Mouse (Mus musculus) limb, embryonic 10.5 days (tissue): ENCODE results near the gene Aff1. TPM values are rescaled to one million over a fixed set of nuclear protein-coding genes. Genes with fewer than 3 reads are reported as not detected.
A peak's percentile ranks its signal among the peaks of the same experiment; 100 is the strongest.

Experiments used
- DNase-seq: peaks from one replicate; pipeline ENCODE4 v3.0.0-alpha.2; 2017; ENCODE audit warnings: low spot score
- H3K27ac ChIP-seq: fragments of 300-500 bp; sonication (generic); 2 replicates; pipeline ENCODE4 v1.5.1; 2016; ENCODE audit warnings: mild to moderate bottlenecking
- H3K27me3 ChIP-seq: fragments of 300-500 bp; sonication (generic); 2 replicates; pipeline ENCODE4 v1.6.1; 2016; ENCODE audit warnings: low read depth, mild to moderate bottlenecking; ENCODE audit not compliant: poor library complexity, severe bottlenecking
- H3K36me3 ChIP-seq: fragments of 300-500 bp; sonication (generic); 2 replicates; pipeline ENCODE4 v1.6.1; 2016; ENCODE audit warnings: mild to moderate bottlenecking, moderate library complexity
- H3K4me1 ChIP-seq: fragments of 300-500 bp; sonication (generic); 2 replicates; pipeline ENCODE4 v1.6.1; 2016
- H3K4me3 ChIP-seq: fragments of 300-500 bp; sonication (generic); 2 replicates; pipeline ENCODE4 v1.5.1; 2016; ENCODE audit warnings: mild to moderate bottlenecking, moderate library complexity
- H3K9me3 ChIP-seq: fragments of 300-500 bp; sonication (generic); replicated peaks from 2 replicates; pipeline ENCODE4 v1.6.1; 2016; ENCODE audit warnings: mild to moderate bottlenecking
- WGBS: fragments of 180-500 bp; shearing (Covaris S2); methylation state at CpG from one replicate; pipeline ENCODE4 v1.1.7; 2016; 5-methylcytosine and 5-hydroxymethylcytosine counted together
- polyA plus RNA-seq: library from polyadenylated mRNA; unstranded; fragments of >200 nt; fragmentation: Nextera tagmentation; extraction: Ambion mirVana; gene quantifications from 2 replicates; pipeline ENCODE4 v1.2.1, GENCODE M21; 2016

Gene Aff1
- polyA plus RNA-seq, 1 experiment from 2014 or later = 4.6 TPM

DNA sequence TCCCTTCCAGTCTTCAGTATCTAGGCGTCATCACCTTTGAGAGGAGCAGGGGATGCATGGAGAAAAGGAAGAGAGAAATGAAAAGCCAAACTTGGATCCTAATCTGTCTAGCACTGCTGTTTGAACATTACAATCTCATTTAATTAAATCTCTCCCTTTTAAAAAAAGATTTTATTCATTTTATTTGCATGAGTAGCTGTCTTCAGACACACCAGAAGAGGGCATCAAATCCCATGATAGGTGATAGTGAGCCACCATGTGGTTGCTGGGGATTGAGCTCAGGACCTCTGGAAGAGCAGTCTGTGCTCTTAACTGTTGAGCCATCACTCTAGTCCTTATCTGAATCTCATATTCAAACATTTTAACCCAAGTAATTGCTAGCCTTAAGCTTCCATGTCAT lies 138.7 kb downstream of the Aff1 start:
- WGBS = 88% methylated on average over 1 of the region's 1 CpGs
- Histone ChIP-seq H3K4me1 (peaks cover 9% of the 10 kb centered on the region), H3K27me3 (no peaks in the 10 kb centered on the region), H3K9me3 (no peaks in the 10 kb centered on the region), H3K36me3 (peaks cover 34% of the 10 kb centered on the region), H3K27ac (no peak overlapping the region), H3K4me3 (no peak overlapping the region)
- no peak for DNase-seq

- no peak overlapping the region for H3K27ac ChIP-seq
- WGBS = 91% methylated on average over 15 of the region's 15 CpGs
Observed at GRCm38 (mm10) chr5:103835471-103836147, 143.4 kb downstream of the Aff1 start.

DNA sequence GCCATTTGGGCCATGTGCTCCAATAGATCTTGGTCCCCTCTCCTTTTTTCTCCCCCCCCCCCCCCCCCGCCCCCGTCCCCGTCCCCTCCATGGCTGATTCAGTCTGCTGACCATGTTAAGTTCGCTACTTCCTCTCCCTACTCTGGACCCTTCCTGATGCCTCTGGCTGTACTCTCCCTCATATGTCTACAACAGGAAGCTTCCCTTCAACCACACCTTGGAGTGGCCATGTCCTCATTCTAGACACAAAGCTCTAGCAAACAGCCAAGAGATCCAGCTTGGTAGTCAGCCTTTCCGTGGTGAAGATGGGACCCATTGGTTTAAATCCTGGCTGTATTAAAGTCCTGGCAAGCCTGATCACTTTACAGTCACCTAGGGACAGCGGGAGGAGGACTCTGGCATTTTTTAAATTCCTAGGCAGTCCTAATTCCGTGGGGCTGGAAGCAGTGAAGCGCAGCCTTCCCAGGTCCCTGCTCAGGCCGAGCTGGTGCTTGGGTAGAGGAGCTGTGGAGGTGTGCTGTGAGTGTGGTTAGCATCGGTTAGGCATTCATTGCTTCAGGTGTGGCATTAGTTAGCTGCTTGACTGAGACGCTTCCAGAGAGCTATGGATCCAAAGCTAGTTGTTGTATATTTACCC lies 144.1 kb downstream of the Aff1 start:
- Histone ChIP-seq H3K27ac (no peak overlapping the region), H3K27me3 (no peaks in the 10 kb centered on the region), H3K9me3 (no peaks in the 10 kb centered on the region), H3K4me3 (no peak overlapping the region), H3K36me3 (peaks cover 15% of the 10 kb centered on the region), H3K4me1 (peaks cover 27% of the 10 kb centered on the region)
- DNase-seq = no peak
- 69% methylated on average over 10 of the region's 11 CpGs for WGBS

More at GRCm38 (mm10) chr5:103835471-103836147, 143.4 kb downstream of the Aff1 start:
- no peaks in the 10 kb centered on the region for H3K9me3 ChIP-seq
- H3K27me3 ChIP-seq = no peaks in the 10 kb centered on the region
- peaks cover 16% of the 10 kb centered on the region for H3K36me3 ChIP-seq
- DNase-seq = no peak
- H3K4me1 ChIP-seq = peaks cover 27% of the 10 kb centered on the region
- H3K4me3 ChIP-seq = no peak overlapping the region

- no peak overlapping the region for H3K27ac ChIP-seq
- peaks cover 23% of the 10 kb centered on the region for H3K36me3 ChIP-seq
- H3K4me3 ChIP-seq = no peak overlapping the region
- H3K27me3 ChIP-seq = no peaks in the 10 kb centered on the region
- no peak for DNase-seq
- peaks cover 23% of the 10 kb centered on the region for H3K4me1 ChIP-seq
- WGBS = 91% methylated on average over 15 of the region's 15 CpGs
- H3K9me3 ChIP-seq = no peaks in the 10 kb centered on the region
Observed at GRCm38 (mm10) chr5:103838550-103839264, 146.5 kb downstream of the Aff1 start.

DNA sequence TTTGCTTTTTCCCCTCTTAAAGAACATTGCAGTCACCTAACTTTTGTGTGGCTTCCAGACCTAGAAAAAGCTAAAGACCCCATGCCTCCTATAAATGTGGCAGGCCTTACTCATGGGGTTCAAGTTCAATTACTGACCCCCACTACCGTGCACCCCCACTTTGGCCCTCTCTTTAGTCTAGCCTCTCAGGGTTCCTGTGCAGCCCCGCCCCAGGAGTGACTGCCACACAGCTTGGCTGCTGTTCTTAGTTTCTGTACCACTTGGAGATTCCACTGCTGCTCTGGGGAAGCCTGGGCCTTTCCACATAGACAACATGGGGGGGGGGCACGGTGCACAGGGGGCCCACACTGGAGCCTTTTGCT lies 147.1 kb downstream of the Aff1 start:
- 88% methylated on average over 3 of the region's 3 CpGs for WGBS
- Histone ChIP-seq H3K36me3 (peaks cover 17% of the 10 kb centered on the region), H3K9me3 (no peaks in the 10 kb centered on the region), H3K27me3 (no peaks in the 10 kb centered on the region), H3K27ac (no peak overlapping the region), H3K4me1 (peaks cover 23% of the 10 kb centered on the region), H3K4me3 (no peak overlapping the region)
- DNase-seq = no peak

DNA sequence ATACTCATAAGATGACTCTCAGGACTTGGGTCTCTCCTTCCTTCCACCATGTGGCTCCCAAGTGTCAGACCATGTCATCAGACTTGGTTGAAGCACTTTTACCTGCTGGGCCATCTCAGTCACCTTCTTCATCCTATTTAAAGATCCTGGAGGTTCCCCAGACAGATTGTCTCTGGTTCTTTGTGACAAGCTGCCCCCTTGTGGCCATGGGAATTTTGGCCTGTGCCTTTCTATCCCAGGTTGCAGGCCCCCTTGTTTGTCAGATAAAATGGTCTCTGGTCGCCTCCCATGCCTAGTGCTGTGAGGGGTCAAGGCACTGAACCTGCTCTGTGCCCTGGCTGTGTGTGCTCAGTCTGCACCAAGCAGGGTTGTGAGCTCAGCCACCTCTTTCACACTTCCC lies 151.8 kb downstream of the Aff1 start:
- peaks cover 32% of the 10 kb centered on the region for H3K4me1 ChIP-seq
- no peaks in the 10 kb centered on the region for H3K9me3 ChIP-seq
- H3K27ac ChIP-seq = no peak overlapping the region; the same call in 1 of the 2 replicates
- no peak overlapping the region for H3K4me3 ChIP-seq
- DNase-seq = peak; percentile 68
- no peaks in the 10 kb centered on the region for H3K27me3 ChIP-seq
- peaks cover 30% of the 10 kb centered on the region for H3K36me3 ChIP-seq
- 39% methylated on average over 1 of the region's 1 CpGs for WGBS

DNA sequence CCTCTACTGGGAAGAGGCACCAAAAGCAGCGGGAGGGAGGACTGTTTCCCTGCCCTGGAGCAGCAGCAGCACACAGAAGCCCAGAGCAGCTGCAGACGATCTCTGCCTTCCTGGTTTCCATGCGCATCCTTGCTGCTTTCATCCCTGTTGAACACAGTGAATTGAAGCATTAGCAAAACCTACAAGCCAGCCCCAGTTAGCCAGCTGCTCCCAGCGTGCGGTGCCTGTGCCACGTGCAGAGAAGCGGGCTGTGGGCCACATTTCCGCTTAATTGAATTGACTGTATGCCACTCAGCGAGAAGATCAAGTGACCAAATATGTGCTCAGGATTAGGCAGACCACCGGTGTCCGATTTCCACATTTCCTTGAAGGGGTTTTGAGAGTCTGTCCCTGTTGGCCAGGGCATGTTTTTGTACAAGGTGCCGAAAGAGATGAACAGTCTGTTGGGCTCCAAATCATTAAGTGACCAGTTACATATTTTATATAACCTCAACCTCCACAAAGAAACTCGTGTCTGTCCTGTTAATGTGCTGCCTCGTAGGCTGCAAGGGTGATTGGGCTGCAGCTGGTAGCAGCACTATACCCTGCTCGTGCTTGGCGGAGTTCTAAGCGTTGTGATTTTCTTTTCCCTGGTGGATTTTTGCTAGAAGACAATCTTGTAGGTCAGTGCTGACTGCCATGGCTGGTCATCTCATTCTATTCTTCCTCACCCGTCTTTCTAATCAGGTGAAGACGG lies 153.4 kb downstream of the Aff1 start:
- Histone ChIP-seq H3K4me3 (no peak overlapping the region), H3K27ac (0 out of 2 replicates have a peak overlapping the region, but pooled peaks have one; percentile 26), H3K36me3 (peaks cover 43% of the 10 kb centered on the region), H3K4me1 (peaks cover 29% of the 10 kb centered on the region), H3K27me3 (no peaks in the 10 kb centered on the region), H3K9me3 (no peaks in the 10 kb centered on the region)
- DNase-seq = peak; percentile 49
- WGBS = 80% methylated on average over 19 of the region's 19 CpGs

- Histone ChIP-seq H3K4me1 (peaks cover 29% of the 10 kb centered on the region), H3K9me3 (no peaks in the 10 kb centered on the region), H3K27ac (0 out of 2 replicates have a peak overlapping the region, but pooled peaks have one; percentile 26), H3K4me3 (no peak overlapping the region), H3K27me3 (no peaks in the 10 kb centered on the region), H3K36me3 (peaks cover 48% of the 10 kb centered on the region)
- DNase-seq = no peak
- WGBS = 95% methylated on average over 10 of the region's 10 CpGs
Observed at GRCm38 (mm10) chr5:103846154-103846551, 154.0 kb downstream of the Aff1 start.

DNA sequence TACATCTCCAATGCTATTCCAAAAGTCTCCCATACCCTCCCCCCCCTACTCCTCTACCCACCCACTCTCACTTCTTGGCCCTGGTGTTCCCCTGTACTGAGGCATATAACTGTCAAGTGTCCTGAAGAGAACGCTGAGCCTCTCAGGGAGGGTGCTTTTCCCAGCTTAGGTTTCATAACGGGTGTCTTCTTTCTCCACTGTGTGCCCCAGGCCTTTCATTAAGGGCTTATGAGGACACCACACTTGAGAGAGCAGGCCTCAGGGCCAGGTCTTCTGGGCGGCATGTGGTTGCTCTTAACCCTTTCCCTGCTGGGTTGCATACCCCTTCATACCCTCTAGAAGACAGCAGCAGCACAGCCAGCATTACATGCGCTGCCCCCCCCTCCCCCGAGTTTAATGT lies 154.4 kb downstream of the Aff1 start:
- no peaks in the 10 kb centered on the region for H3K9me3 ChIP-seq
- peaks cover 29% of the 10 kb centered on the region for H3K4me1 ChIP-seq
- WGBS = 58% methylated on average over 5 of the region's 5 CpGs
- H3K27ac ChIP-seq = no peak overlapping the region
- H3K36me3 ChIP-seq = peaks cover 52% of the 10 kb centered on the region
- no peaks in the 10 kb centered on the region for H3K27me3 ChIP-seq
- H3K4me3 ChIP-seq = no peak overlapping the region
- no peak for DNase-seq

DNA sequence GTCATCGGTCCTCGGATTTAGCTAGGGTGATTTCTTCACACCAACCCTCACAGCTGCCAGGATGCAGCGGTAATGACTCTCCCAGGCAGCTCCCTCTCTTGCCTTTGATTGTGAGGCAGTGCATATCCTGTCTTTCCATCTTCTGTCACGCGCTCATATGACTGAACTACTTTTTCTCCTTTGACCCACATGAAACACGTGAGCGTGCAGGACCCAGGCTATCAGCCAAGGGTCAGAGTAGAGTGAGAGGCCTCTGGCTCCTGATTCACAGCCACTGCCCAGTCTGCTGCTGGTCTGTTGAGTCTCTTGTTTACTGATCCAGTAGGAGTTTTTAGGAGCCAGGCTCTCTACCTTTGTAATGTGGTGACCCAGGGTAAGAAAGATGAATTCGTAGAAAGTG lies 156.4 kb downstream of the Aff1 start:
- Histone ChIP-seq H3K27ac (no peak overlapping the region), H3K4me1 (peaks cover 27% of the 10 kb centered on the region), H3K36me3 (peaks cover 43% of the 10 kb centered on the region), H3K27me3 (no peaks in the 10 kb centered on the region), H3K9me3 (no peaks in the 10 kb centered on the region), H3K4me3 (no peak overlapping the region)
- 89% methylated on average over 8 of the region's 8 CpGs for WGBS
- no peak for DNase-seq

GRCm38 (mm10) chr5:103852756-103853549 lies 160.8 kb downstream of the Aff1 start:
- Histone ChIP-seq H3K36me3 (peaks cover 33% of the 10 kb centered on the region), H3K27me3 (no peaks in the 10 kb centered on the region), H3K9me3 (no peaks in the 10 kb centered on the region), H3K27ac (no peak overlapping the region), H3K4me3 (no peak overlapping the region), H3K4me1 (peaks cover 6% of the 10 kb centered on the region; the same call in 1 of the 2 replicates)
- WGBS = 86% methylated on average over 4 of the region's 4 CpGs
- DNase-seq = no peak
